Mouse (Mus musculus) CH12.LX (cell line): ENCODE data around the gene Fhit. TPM values are rescaled to one million over a fixed set of nuclear protein-coding genes. Genes with fewer than 3 reads are reported as not detected.

Source experiments
- DNase-seq: peaks from one replicate; pipeline ENCODE4 v3.0.0-alpha.2; 2013; ENCODE audit errors: extremely low read depth
- H3K27ac ChIP-seq: 2 replicates; pipeline ENCODE4 v1.5.1; 2012; ENCODE audit warnings: low read depth, mild to moderate bottlenecking, control low read depth, moderate library complexity; ENCODE audit not compliant: insufficient read depth
- H3K27me3 ChIP-seq: replicated peaks from 2 replicates; pipeline ENCODE3; 2012; ENCODE audit warnings: inconsistent platforms
- H3K36me3 ChIP-seq, 2 experiments: replicated peaks in 1 of 2; 2 replicates each; pipeline versions ENCODE3 to v1.6.1; 2012; ENCODE audit warnings: inconsistent platforms in 1 of 2, low read length in 1 of 2, mild to moderate bottlenecking in 1 of 2, mixed read lengths in 1 of 2, moderate library complexity in 1 of 2; ENCODE audit not compliant: control insufficient read depth in 1 of 2, insufficient read depth in 1 of 2
- H3K4me1 ChIP-seq, 2 experiments: 2 replicates each; pipeline ENCODE4 v1.6.1; 2012; ENCODE audit warnings: inconsistent platforms in 1 of 2, moderate library complexity in 1 of 2; ENCODE audit not compliant: insufficient read depth in 2 of 2, control insufficient read depth in 1 of 2
- H3K4me2 ChIP-seq: 2 replicates; pipeline ENCODE4 v1.6.1; 2012; ENCODE audit warnings: low read depth, mild to moderate bottlenecking, control low read depth; ENCODE audit not compliant: poor library complexity, insufficient read depth, severe bottlenecking
- H3K4me3 ChIP-seq, 3 experiments: fragments of 150-350 bp in 1 of 3; sonication (generic) in 1 of 3; replicated peaks in 1 of 3; 2 replicates each; pipeline versions ENCODE3 to v1.5.1; 2011 to 2012; ENCODE audit warnings: low read depth in 2 of 3, low read length in 2 of 3, mild to moderate bottlenecking in 2 of 3, moderate library complexity in 2 of 3, control low read depth in 1 of 3, improper control_type of control experiment in 1 of 3, inconsistent platforms in 1 of 3, mixed read lengths in 1 of 3; ENCODE audit not compliant: poor library complexity in 1 of 3
- H3K79me2 ChIP-seq: replicated peaks from 2 replicates; pipeline ENCODE4 v1.6.1; 2012; ENCODE audit warnings: mild to moderate bottlenecking, moderate library complexity; ENCODE audit not compliant: control insufficient read depth, poor library complexity, insufficient read depth, severe bottlenecking; ENCODE audit errors: extremely low read depth
- H3K9ac ChIP-seq: 2 replicates; pipeline ENCODE4 v1.6.1; 2012; ENCODE audit warnings: low read depth, mild to moderate bottlenecking, control low read depth, moderate library complexity; ENCODE audit not compliant: insufficient read depth
- H3K9me3 ChIP-seq: replicated peaks from 2 replicates; pipeline ENCODE3; 2012; ENCODE audit warnings: low read length, inconsistent platforms, mixed read lengths
- BHLHE40 ChIP-seq: IDR thresholded peaks from 2 replicates; pipeline ENCODE4 v1.6.1; 2011; ENCODE audit warnings: mild to moderate bottlenecking, low read depth, low read length, improper control_type of control experiment
- CHD1 ChIP-seq: IDR thresholded peaks from 2 replicates; pipeline ENCODE4 v1.6.1; 2012; ENCODE audit warnings: low read depth, low read length, improper control_type of control experiment, inconsistent platforms
- CHD2 ChIP-seq: IDR thresholded peaks from 2 replicates; pipeline ENCODE4 v1.6.1; 2011; ENCODE audit warnings: low read length, improper control_type of control experiment
- JUN ChIP-seq: IDR thresholded peaks from 2 replicates; pipeline ENCODE4 v1.6.1; 2011; ENCODE audit warnings: low read depth, mild to moderate bottlenecking, low read length, improper control_type of control experiment, moderate library complexity; ENCODE audit not compliant: insufficient read depth
- JUND ChIP-seq: conservative IDR thresholded peaks from 2 replicates; pipeline ENCODE4 v1.6.1; 2011; ENCODE audit warnings: low read depth, low read length, improper control_type of control experiment
- KAT2A ChIP-seq: IDR thresholded peaks from 2 replicates; pipeline ENCODE4 v1.6.1; 2012; ENCODE audit warnings: low read length, improper control_type of control experiment, inconsistent platforms; ENCODE audit not compliant: insufficient replicate concordance
- MAFK ChIP-seq: IDR thresholded peaks from 2 replicates; pipeline ENCODE4 v1.6.1; 2011; ENCODE audit warnings: low read length, improper control_type of control experiment; ENCODE audit not compliant: insufficient replicate concordance
- MAX ChIP-seq: IDR thresholded peaks from 2 replicates; pipeline ENCODE4 v1.6.1; 2011; ENCODE audit warnings: low read length, improper control_type of control experiment
- MXI1 ChIP-seq: IDR thresholded peaks from 2 replicates; pipeline ENCODE4 v1.6.1; 2011; ENCODE audit warnings: mild to moderate bottlenecking, low read depth, low read length, improper control_type of control experiment
- MYC ChIP-seq: IDR thresholded peaks from 2 replicates; pipeline ENCODE4 v1.6.1; 2011; ENCODE audit warnings: low read depth, mild to moderate bottlenecking, improper control_type of control experiment, low read length
- NRF1 ChIP-seq: IDR thresholded peaks from 2 replicates; pipeline ENCODE4 v1.6.1; 2014; ENCODE audit warnings: low read depth, mild to moderate bottlenecking, inconsistent platforms, low read length, improper control_type of control experiment, moderate library complexity
- POLR2A ChIP-seq: IDR thresholded peaks from 2 replicates; pipeline ENCODE4 v1.6.1; 2011; ENCODE audit warnings: low read depth, mild to moderate bottlenecking, improper control_type of control experiment, low read length
- RAD21 ChIP-seq: IDR thresholded peaks from 2 replicates; pipeline ENCODE4 v1.6.1; 2011; ENCODE audit warnings: low read depth, mild to moderate bottlenecking, low read length, improper control_type of control experiment, moderate library complexity
- SMC3 ChIP-seq: IDR thresholded peaks from 2 replicates; pipeline ENCODE4 v1.6.1; 2011; ENCODE audit warnings: low read depth, low read length, improper control_type of control experiment
- TBP ChIP-seq: conservative IDR thresholded peaks from 2 replicates; pipeline ENCODE4 v1.6.1; 2011; ENCODE audit warnings: low read depth, low read length, improper control_type of control experiment
- TCF12 ChIP-seq: IDR thresholded peaks from 2 replicates; pipeline ENCODE4 v1.6.1; 2014; ENCODE audit warnings: low read depth, mild to moderate bottlenecking, inconsistent platforms, low read length, improper control_type of control experiment
- USF2 ChIP-seq: conservative IDR thresholded peaks from 2 replicates; pipeline ENCODE4 v1.6.1; 2011; ENCODE audit warnings: low read depth, low read length, improper control_type of control experiment
- ZC3H11A ChIP-seq: IDR thresholded peaks from 2 replicates; pipeline ENCODE4 v1.6.1; 2012; ENCODE audit warnings: low read depth, mild to moderate bottlenecking, inconsistent platforms, low read length, improper control_type of control experiment
- ZKSCAN1 ChIP-seq: IDR thresholded peaks from 2 replicates; pipeline ENCODE4 v1.6.1; 2012; ENCODE audit warnings: low read depth, inconsistent platforms, low read length, improper control_type of control experiment, borderline replicate concordance
- dilution Hi-C: fragments of 300-500 bp; cut with MboI; formaldehyde crosslinking; loops from 2 replicates; pipeline ENCODE4 v1.14.3; 2020; ENCODE audit warnings: low sequenced_read_pairs; ENCODE audit not compliant: extremely low pct_unique_long_range_greater_than_20kb, extremely low pct_ligation_motif_present
- in situ Hi-C: fragments of 300-500 bp; cut with MboI; formaldehyde crosslinking; loops from 3 replicates; pipeline ENCODE4 v1.14.3; 2019; ENCODE audit warnings: low sequenced_read_pairs, low pct_ligation_motif_present, low pct_unique_long_range_greater_than_20kb, mixed read lengths
- polyA plus RNA-seq: library from polyadenylated mRNA; unstranded; fragments of >175 nt; gene quantifications from 2 replicates; pipeline ENCODE4 v1.2.1, GENCODE M21; 2012; ENCODE audit warnings: low read depth; ENCODE audit not compliant: insufficient read length
- total RNA-seq, 2 experiments: library from RNA; depleted of rRNA; stranded (reverse); fragments of 300-350 nt in 1 of 2; fragments of >200 nt in 1 of 2; gene quantifications; 2 replicates each; pipeline ENCODE4 v1.2.3; 2012 to 2014

The Fhit gene
- total and polyA plus RNA-seq, 3 experiments = 0.64 to 1.9 (median 0.64) TPM

DNA sequence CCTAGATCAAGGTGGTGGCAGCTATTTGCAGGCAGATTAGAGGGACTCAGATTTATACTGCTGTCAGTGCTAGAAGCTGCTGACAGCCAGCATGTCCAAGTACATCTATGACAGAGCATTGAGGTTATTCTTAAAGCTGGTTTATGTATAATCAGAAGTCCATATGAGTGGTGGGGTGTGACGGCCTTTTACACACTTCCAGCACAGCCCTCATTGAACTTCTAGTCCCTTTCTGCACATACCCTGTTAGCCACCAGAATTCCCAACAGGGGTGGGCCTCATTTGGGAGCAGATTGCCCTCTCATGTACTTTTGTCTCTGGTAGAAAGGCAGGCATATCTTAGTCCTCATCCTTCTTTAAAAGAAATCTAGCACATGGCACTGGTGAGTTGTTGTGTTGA is 817.8 kb downstream of the Fhit start:
- Histone ChIP-seq H3K36me3 (no peaks in the 10 kb centered on the region), H3K27ac (no peak overlapping the region), H3K4me3 (no peak overlapping the region), H3K9ac (no peak overlapping the region), H3K4me2 (no peak overlapping the region), H3K79me2 (no peaks in the 10 kb centered on the region), H3K4me1 (no peaks in the 10 kb centered on the region), H3K9me3 (no peaks in the 10 kb centered on the region), H3K27me3 (no peaks in the 10 kb centered on the region)
- in situ Hi-C loops = no loop called here
- no peak for DNase-seq
- dilution Hi-C loops = no loop called here
- TF ChIP-seq MXI1 = no peak
- no peak for TF ChIP-seq KAT2A
- no peak for TF ChIP-seq NRF1
- TF ChIP-seq CHD2 = no peak
- no peak for TF ChIP-seq RAD21
- TF ChIP-seq BHLHE40 = no peak

DNA sequence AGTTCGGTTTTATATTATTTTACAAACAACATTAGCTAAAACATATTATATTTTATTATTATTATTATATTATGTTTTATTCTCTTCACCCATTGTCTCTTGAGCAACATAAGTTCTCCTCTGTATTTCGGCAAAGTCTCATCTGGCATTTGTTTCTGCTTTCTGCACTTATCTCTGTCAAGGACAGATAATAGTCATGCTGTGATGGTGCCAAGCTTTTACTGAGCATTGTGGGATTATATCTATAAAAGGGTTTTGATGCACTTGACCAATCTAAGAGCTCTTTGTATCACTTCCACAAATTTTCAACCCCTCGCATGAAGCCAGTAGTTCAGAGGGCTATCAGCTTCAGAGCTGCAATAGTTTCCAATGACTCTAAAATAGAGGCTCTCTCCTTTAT is 845.1 kb downstream of the Fhit start:
- Histone ChIP-seq H3K9me3 (no peaks in the 10 kb centered on the region), H3K4me2 (no peak overlapping the region), H3K4me3 (no peak overlapping the region), H3K36me3 (no peaks in the 10 kb centered on the region), H3K4me1 (peaks cover 0 to 12% of the 10 kb centered on the region in 2 experiments; a peak in 2 of 4 replicates), H3K27me3 (no peaks in the 10 kb centered on the region), H3K27ac (no peak overlapping the region), H3K79me2 (no peaks in the 10 kb centered on the region), H3K9ac (no peak overlapping the region)
- in situ Hi-C loops = no loop called here
- no peak for TF ChIP-seq JUN
- TF ChIP-seq MAX = no peak
- no peak for TF ChIP-seq MYC
- TF ChIP-seq SMC3 = no peak
- TF ChIP-seq USF2 = no peak
- TF ChIP-seq ZC3H11A = no peak
- TF ChIP-seq TBP = no peak
- no peak for TF ChIP-seq JUND
- no peak for TF ChIP-seq RAD21
- no peak for TF ChIP-seq POLR2A
- TF ChIP-seq CHD1 = no peak
- TF ChIP-seq MAFK = no peak
- no peak for TF ChIP-seq TCF12
- TF ChIP-seq ZKSCAN1 = no peak
- no peak for DNase-seq
- dilution Hi-C loops = no loop called here
